Mouse (Mus musculus) limb, embryonic 10.5 days (tissue): ENCODE data around the gene Olfr1162. TPM values are rescaled to one million over a fixed set of nuclear protein-coding genes. Genes with fewer than 3 reads are reported as not detected.
"Not testable (repeated sequence)": the region's sequence is repeated elsewhere in the genome, so short reads cannot be mapped to it uniquely, and the experiment has no call there.

Source experiments
- DNase-seq: peaks from one replicate; pipeline ENCODE4 v3.0.0-alpha.2; 2017; ENCODE audit warnings: low spot score
- H3K27ac ChIP-seq: fragments of 300-500 bp; sonication (generic); 2 replicates; pipeline ENCODE4 v1.5.1; 2016; ENCODE audit warnings: mild to moderate bottlenecking
- H3K27me3 ChIP-seq: fragments of 300-500 bp; sonication (generic); 2 replicates; pipeline ENCODE4 v1.6.1; 2016; ENCODE audit warnings: low read depth, mild to moderate bottlenecking; ENCODE audit not compliant: poor library complexity, severe bottlenecking
- H3K36me3 ChIP-seq: fragments of 300-500 bp; sonication (generic); 2 replicates; pipeline ENCODE4 v1.6.1; 2016; ENCODE audit warnings: mild to moderate bottlenecking, moderate library complexity
- H3K4me1 ChIP-seq: fragments of 300-500 bp; sonication (generic); 2 replicates; pipeline ENCODE4 v1.6.1; 2016
- H3K4me3 ChIP-seq: fragments of 300-500 bp; sonication (generic); 2 replicates; pipeline ENCODE4 v1.5.1; 2016; ENCODE audit warnings: mild to moderate bottlenecking, moderate library complexity
- H3K9me3 ChIP-seq: fragments of 300-500 bp; sonication (generic); replicated peaks from 2 replicates; pipeline ENCODE4 v1.6.1; 2016; ENCODE audit warnings: mild to moderate bottlenecking
- WGBS: fragments of 180-500 bp; shearing (Covaris S2); methylation state at CpG from one replicate; pipeline ENCODE4 v1.1.7; 2016; 5-methylcytosine and 5-hydroxymethylcytosine counted together
- polyA plus RNA-seq: library from polyadenylated mRNA; unstranded; fragments of >200 nt; fragmentation: Nextera tagmentation; extraction: Ambion mirVana; gene quantifications from 2 replicates; pipeline ENCODE4 v1.2.1, GENCODE M21; 2016

Gene Olfr1162
- polyA plus RNA-seq = not detected in 2 replicates

DNA sequence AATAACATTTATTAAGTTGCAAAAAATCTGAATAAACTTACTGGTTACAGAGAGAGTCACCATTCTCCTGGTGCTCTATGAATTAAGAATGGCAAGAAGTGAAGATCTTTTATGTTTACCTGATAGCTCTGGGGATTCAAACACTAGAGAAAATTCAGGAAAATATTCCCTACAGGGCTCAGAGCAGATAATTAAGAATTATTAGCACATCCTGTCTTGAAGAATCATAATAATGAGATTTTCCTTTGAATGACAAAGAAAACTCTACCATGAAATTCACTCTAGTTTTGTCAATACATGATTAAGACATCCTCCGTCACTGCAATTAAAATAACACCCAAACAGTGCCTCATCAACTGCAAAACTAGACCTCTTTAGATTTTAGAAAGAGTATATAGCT is at the start of gene Olfr1162:
Gene Olfr1162 (minus strand): TSS at position 101 of the 400 bp plus-strand sequence.
- WGBS = 90% methylated on average over 1 of the region's 1 CpGs
- DNase-seq = no peak

GRCm38 (mm10) chr2:88093866-88094265 is 42.9 kb upstream of the Olfr1162 start, which contains the start of gene Olfr1164:
TSS of gene Olfr1164 (minus strand) at chr2:88093966.
- Histone ChIP-seq H3K27me3 (no peaks in the 10 kb centered on the region), H3K36me3 (no peaks in the 10 kb centered on the region), H3K4me1 (no peaks in the 10 kb centered on the region), H3K9me3 (no peaks in the 10 kb centered on the region), H3K27ac (no peak within 1 kb of the TSS), H3K4me3 (no peak within 1 kb of the TSS)
- WGBS = 81% methylated on average over 4 of the region's 4 CpGs
- DNase-seq = no peak

More for the DNA sequence above, at the start of gene Olfr1162:
- H3K4me1 ChIP-seq = no peaks in the 10 kb centered on the region
- H3K27ac ChIP-seq = no peak within 1 kb of the TSS
- H3K27me3 ChIP-seq = no peaks in the 10 kb centered on the region
- no peaks in the 10 kb centered on the region for H3K9me3 ChIP-seq
- no peaks in the 10 kb centered on the region for H3K36me3 ChIP-seq
- H3K4me3 ChIP-seq = no peak within 1 kb of the TSS

DNA sequence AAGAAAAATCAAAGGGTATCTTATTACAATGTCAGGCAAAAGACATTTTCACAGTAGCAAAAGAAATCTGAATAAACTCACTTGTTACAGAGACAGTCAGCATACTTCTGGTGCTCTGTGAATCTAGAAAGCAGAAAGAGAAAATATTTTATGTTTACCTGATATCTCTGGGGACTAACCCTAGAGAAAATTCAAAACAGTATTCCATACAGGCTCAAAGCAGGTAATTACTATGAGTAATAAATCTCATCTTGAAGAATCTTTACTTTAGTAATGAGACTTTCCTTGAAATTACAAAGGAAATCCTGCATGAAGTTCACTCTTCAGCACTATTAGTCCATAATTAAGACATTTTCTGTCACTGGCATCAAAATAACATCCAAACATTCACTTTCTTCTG is 20.8 kb upstream of the Olfr1162 start, which contains the start of gene Olfr1163:
Gene Olfr1163 (minus strand): TSS at position 101 of the 400 bp plus-strand sequence.
- no peak within 1 kb of the TSS for H3K27ac ChIP-seq
- no peaks in the 10 kb centered on the region for H3K36me3 ChIP-seq
- H3K4me3 ChIP-seq = no peak within 1 kb of the TSS
- H3K9me3 ChIP-seq = no peaks in the 10 kb centered on the region
- no peaks in the 10 kb centered on the region for H3K27me3 ChIP-seq
- no peaks in the 10 kb centered on the region for H3K4me1 ChIP-seq
- DNase-seq = no peak

- Histone ChIP-seq H3K4me1 (no peaks in the 10 kb centered on the region), H3K9me3 (no peaks in the 10 kb centered on the region)
- WGBS = 85% methylated on average over 2 of the region's 2 CpGs
These were observed 12.7 kb upstream of the Olfr1162 start for GRCm38 (mm10) chr2:88063587-88063986.

DNA sequence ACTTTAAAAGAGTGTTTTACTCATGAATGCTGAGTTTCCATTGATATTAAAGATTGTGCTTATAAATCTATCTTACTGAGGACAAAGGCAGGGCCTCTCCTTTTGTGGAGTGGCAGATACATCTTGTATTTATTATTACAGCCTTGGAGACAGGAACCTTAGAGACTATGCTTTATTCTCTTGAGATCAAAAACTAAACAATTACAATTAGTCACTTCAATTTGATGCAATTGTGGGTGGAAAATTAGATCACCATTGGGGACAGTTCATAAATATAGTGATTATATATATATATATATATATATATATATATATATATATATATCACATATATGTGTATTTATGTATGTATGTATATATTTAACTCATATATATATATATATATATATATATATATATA is 13.3 kb downstream of the Olfr1162 start, which contains the start of gene Olfr73:
Gene Olfr73 (minus strand): TSS at position 101 of the 400 bp plus-strand sequence.
- no peak for DNase-seq
- Histone ChIP-seq H3K4me1 (no peaks in the 10 kb centered on the region), H3K36me3 (no peaks in the 10 kb centered on the region), H3K27me3 (no peaks in the 10 kb centered on the region), H3K9me3 (no peaks in the 10 kb centered on the region), H3K4me3 (no peak within 1 kb of the TSS), H3K27ac (no peak within 1 kb of the TSS)

More at GRCm38 (mm10) chr2:88063587-88063986, 12.7 kb upstream of the Olfr1162 start:
- H3K36me3 ChIP-seq = no peaks in the 10 kb centered on the region
- H3K27me3 ChIP-seq = no peaks in the 10 kb centered on the region
- H3K27ac ChIP-seq = no peak overlapping the region
- H3K4me3 ChIP-seq = no peak overlapping the region
- DNase-seq = no peak

GRCm38 (mm10) chr2:88022474-88022873 is 28.5 kb downstream of the Olfr1162 start, which contains the start of gene Olfr1161:
TSS of gene Olfr1161 (plus strand) at chr2:88022774.
- H3K36me3 ChIP-seq, DNase-seq, H3K9me3 ChIP-seq, H3K27ac ChIP-seq, H3K4me3 ChIP-seq, H3K27me3 ChIP-seq, H3K4me1 ChIP-seq: not testable (repeated sequence)
- WGBS = 87% methylated on average over 1 of the region's 1 CpGs

DNA sequence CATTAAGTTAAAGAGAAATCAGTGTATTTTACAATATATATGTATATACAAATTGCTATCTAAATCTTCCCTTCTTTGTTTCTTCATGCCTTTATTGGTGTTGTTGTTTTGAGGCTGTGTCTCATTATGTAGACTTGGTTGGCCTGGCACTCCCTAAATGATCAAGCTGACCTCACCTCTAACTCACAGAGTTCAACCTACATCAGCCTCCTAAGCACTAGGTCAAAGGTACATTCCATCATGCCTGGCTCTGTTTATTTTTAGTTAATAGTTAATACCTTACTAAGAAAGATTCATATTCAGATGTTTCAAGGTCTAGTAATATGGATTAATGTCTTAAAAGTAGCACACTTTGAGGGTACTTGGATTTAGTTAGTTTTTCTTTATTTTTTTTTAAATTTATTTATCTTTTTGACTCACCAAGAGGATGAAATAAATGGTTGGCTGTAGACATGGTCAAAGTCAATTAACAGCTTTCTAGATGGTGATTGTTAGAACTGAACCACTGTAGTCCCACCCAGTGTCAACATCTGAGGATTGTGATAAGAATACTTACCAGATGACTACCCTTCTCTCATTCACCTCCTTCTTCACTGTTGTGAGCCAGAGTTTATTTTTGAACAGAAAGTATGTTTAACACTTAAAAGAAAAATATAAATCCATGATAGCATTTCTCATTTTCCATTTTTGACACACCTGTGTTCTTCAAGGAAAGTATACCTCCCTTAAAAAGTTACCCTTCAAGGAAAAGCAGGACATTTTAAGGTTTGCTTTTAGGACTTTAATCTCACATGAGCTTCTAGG is 43.2 kb downstream of the Olfr1162 start, which contains the start of gene Olfr1160:
Gene Olfr1160 (minus strand): TSS at position 754 of the 804 bp plus-strand sequence.
- H3K27me3 ChIP-seq = no peaks in the 10 kb centered on the region
- no peaks in the 10 kb centered on the region for H3K36me3 ChIP-seq
- no peaks in the 10 kb centered on the region for H3K4me1 ChIP-seq
- H3K27ac ChIP-seq = no peak within 1 kb of the TSS
- no peak for DNase-seq
- no peak within 1 kb of the TSS for H3K4me3 ChIP-seq
- H3K9me3 ChIP-seq = no peaks in the 10 kb centered on the region

Other genes with a start within 250 kb of the Olfr1162 start
- not detected in 2 replicates for gene Olfr1145, start 241.3 kb downstream of the Olfr1162 start, polyA plus RNA-seq
- not detected in 2 replicates for gene Olfr1148, start 220.6 kb downstream of the Olfr1162 start, polyA plus RNA-seq
- gene Olfr1150-ps1, start 207.1 kb downstream of the Olfr1162 start, polyA plus RNA-seq = not detected in 2 replicates
- gene Olfr1151, start 195.3 kb downstream of the Olfr1162 start, polyA plus RNA-seq = not detected in 2 replicates
- gene Olfr1152, start 184.6 kb downstream of the Olfr1162 start, polyA plus RNA-seq = 0.03 TPM in 1 of 2 replicates, not detected in the other
- gene Olfr1153, start 156.2 kb downstream of the Olfr1162 start, polyA plus RNA-seq = not detected in 2 replicates
- gene Olfr1154, start 146.0 kb downstream of the Olfr1162 start, polyA plus RNA-seq = not detected in 2 replicates
- gene Olfr1155, start 106.0 kb downstream of the Olfr1162 start, polyA plus RNA-seq = not detected in 2 replicates
- gene Olfr1156, start 98.0 kb downstream of the Olfr1162 start, polyA plus RNA-seq = not detected in 2 replicates
- gene Olfr1157, start 82.8 kb downstream of the Olfr1162 start, polyA plus RNA-seq = not detected in 2 replicates
- gene Olfr74, start 76.5 kb downstream of the Olfr1162 start, polyA plus RNA-seq = not detected in 2 replicates
- not detected in 2 replicates for gene Olfr1158, start 61.0 kb downstream of the Olfr1162 start, polyA plus RNA-seq
- not detected in 2 replicates for gene Olfr1160, start 42.9 kb downstream of the Olfr1162 start, polyA plus RNA-seq
- gene Olfr1161, start 28.4 kb downstream of the Olfr1162 start, polyA plus RNA-seq = not detected in 2 replicates
- gene Olfr73, start 13.4 kb downstream of the Olfr1162 start, polyA plus RNA-seq = 0.05 and 0.06 TPM in 2 replicates
- not detected in 2 replicates for gene Olfr1163, start 20.7 kb upstream of the Olfr1162 start, polyA plus RNA-seq
- gene Olfr1164, start 42.8 kb upstream of the Olfr1162 start, polyA plus RNA-seq = not detected in 2 replicates
- gene Olfr1166, start 77.1 kb upstream of the Olfr1162 start, polyA plus RNA-seq = not detected in 2 replicates
- gene Olfr1167, start 104.1 kb upstream of the Olfr1162 start, polyA plus RNA-seq = not detected in 2 replicates
- gene Olfr1168, start 130.8 kb upstream of the Olfr1162 start, polyA plus RNA-seq = not detected in 2 replicates
- gene Olfr1170, start 177.2 kb upstream of the Olfr1162 start, polyA plus RNA-seq = not detected in 2 replicates
- gene Olfr1173, start 228.7 kb upstream of the Olfr1162 start, polyA plus RNA-seq = not detected in 2 replicates